Comparison of ENCODE assay signal across 8 mouse cellular contexts in the genomic region with DNA sequence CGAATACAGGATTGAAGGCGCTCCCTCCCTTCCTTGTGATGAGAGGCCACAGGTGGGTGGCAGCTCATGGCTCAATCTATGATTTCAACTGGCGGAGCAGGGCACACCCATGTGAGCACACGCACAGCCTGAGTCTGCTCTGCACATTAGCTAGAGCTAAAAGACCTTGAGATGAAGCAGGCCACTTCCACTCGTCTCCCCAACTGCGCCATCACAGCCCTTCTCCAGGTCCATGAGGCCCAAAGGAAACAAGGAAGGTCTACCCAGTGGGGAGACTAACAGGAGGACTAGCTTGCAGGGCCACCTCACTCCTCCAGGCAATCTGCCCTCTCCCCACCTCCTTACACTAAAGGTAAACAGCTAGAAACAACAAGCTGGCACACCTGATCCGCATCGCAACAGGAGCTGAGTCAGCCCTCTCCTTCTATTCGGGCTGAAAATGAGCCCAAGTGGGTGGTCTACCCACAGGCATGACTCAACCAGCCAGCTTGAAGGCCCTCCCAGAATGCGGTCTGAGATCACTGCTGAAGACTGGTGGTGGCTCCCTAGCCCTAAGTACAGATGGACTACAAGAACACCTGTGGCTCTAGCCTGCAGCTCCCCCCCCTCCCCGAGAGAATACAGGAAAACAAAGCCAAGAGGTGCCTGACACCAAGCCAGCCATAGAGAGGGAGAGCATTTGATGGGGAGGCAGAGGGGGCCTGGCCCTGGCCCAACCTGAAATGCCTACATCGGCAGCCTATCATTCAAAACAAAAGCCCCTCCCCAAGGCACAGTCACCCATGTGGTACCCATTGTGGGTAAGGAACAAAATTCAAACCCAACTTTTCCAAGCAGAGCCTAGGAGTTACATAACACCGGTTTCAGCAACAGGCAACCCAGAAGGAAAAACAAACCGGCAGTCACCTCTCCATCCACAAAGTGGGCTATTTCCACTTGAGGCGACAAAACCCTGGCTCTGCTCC. TPM values are rescaled to one million over a fixed set of nuclear protein-coding genes. Genes with fewer than 3 reads are reported as not detected.
DNase-seq lines count a peak whose midpoint lies in the region; ATAC-seq lines count a peak whose summit lies in the region.

No protein-coding gene starts in this region.

- peak overlapping the region; percentile 98 for H3K9ac ChIP-seq in hindbrain, embryonic 14.5 days
- peak overlapping the region; percentile 96 for H3K9ac ChIP-seq in midbrain, embryonic 12.5 days (replicated peaks)

- no peaks in the 10 kb centered on the region for H3K27me3 ChIP-seq in hindbrain, embryonic 14.5 days (ENCODE audit: control insufficient read depth, insufficient read depth, low read length)
- no peaks in the 10 kb centered on the region for H3K27me3 ChIP-seq in midbrain, embryonic 12.5 days

- H3K9me3 ChIP-seq in hindbrain, embryonic 14.5 days (ENCODE audit: control insufficient read depth, low read length): no peaks in the 10 kb centered on the region
- H3K9me3 ChIP-seq in midbrain, embryonic 12.5 days: no peaks in the 10 kb centered on the region

- no peak for ATAC-seq in hindbrain, embryonic 14.5 days (ENCODE audit: low FRiP score)
- ATAC-seq in midbrain, embryonic 12.5 days (ENCODE audit: low FRiP score, low read depth): no peak

- no peak overlapping the region for H3K27ac ChIP-seq in hindbrain, embryonic 14.5 days
- H3K27ac ChIP-seq in midbrain, embryonic 12.5 days (replicated peaks): no peak overlapping the region; the same call in 1 of the 2 replicates

- intact Hi-C loops in heart, postnatal 25 days (cut with DNase I): no loop called here

- peak overlapping the region; percentile 99 for H3K4me2 ChIP-seq in hindbrain, embryonic 14.5 days (replicated peaks)
- peak overlapping the region; percentile 99 for H3K4me2 ChIP-seq in midbrain, embryonic 12.5 days (replicated peaks)

- peak overlapping the region; percentile 97 for H3K4me3 ChIP-seq in hindbrain, embryonic 14.5 days (replicated peaks; ENCODE audit: low read length)
- H3K4me3 ChIP-seq in midbrain, embryonic 12.5 days: peak overlapping the region; percentile 97

- peaks cover 11% of the 10 kb centered on the region; the same call in 1 of the 2 replicates for H3K36me3 ChIP-seq in hindbrain, embryonic 14.5 days (replicated peaks; ENCODE audit: control insufficient read depth, insufficient read depth)
- H3K36me3 ChIP-seq in midbrain, embryonic 12.5 days: peaks cover 11% of the 10 kb centered on the region; the same call in 1 of the 2 replicates

- H3K4me1 ChIP-seq in hindbrain, embryonic 14.5 days (replicated peaks; ENCODE audit: control insufficient read depth, insufficient read depth, low read length): peaks cover 30% of the 10 kb centered on the region
- peaks cover 47% of the 10 kb centered on the region for H3K4me1 ChIP-seq in midbrain, embryonic 12.5 days

- WGBS in hindbrain, embryonic 14.5 days: 57% methylated on average over 15 of the region's 15 CpGs
- WGBS in midbrain, embryonic 12.5 days: 64% methylated on average over 15 of the region's 15 CpGs

- DNase-seq in heart, adult 11 months: peak; percentile 87
- DNase-seq in heart, postnatal 25 days (ENCODE audit: low spot score): no peak
- peak; percentile 26 for DNase-seq in thymus, postnatal 4 days
- DNase-seq in thymus, postnatal 10 days (ENCODE audit: low spot score in 2 of 2): no peak
- no peak for DNase-seq in hindbrain, embryonic 14.5 days (ENCODE audit: low spot score)
- no peak for DNase-seq in T-cell, adult 2 months (ENCODE audit: low spot score)
- no peak for DNase-seq in spleen, postnatal 4 days (ENCODE audit: low spot score in 2 of 2)

RNA-seq across cellular contexts. Expression of a gene that starts 1.8 kb away (rescaled TPM):
- total RNA-seq in heart, postnatal 25 days (2021): 10 to 100 TPM; 43.2 to 46.3 TPM
- polyA plus RNA-seq in hindbrain, embryonic 14.5 days (2014; fragmentation: Nextera tagmentation; extraction: Ambion mirVana): 17.3 and 17.9 TPM in 2 replicates
- 32.8 and 38.0 TPM in 2 replicates for polyA plus RNA-seq in midbrain, embryonic 12.5 days (2016; fragmentation: Nextera tagmentation; extraction: Ambion mirVana)

RNA-seq across cellular contexts. Expression of a gene that starts 21.7 kb away (rescaled TPM):
- total RNA-seq in heart, postnatal 25 days (2021): under 1 TPM in 1 of 2 experiments, not detected in 1; 0.21 TPM
- polyA plus RNA-seq in hindbrain, embryonic 14.5 days (2014; fragmentation: Nextera tagmentation; extraction: Ambion mirVana): 0.23 and 3.2 TPM in 2 replicates
- polyA plus RNA-seq in midbrain, embryonic 12.5 days (2016; fragmentation: Nextera tagmentation; extraction: Ambion mirVana): 3.7 and 4.5 TPM in 2 replicates

RNA-seq across cellular contexts. Expression of a gene that starts 22.0 kb away (rescaled TPM):
- 1 to 10 TPM; 6.1 to 7.0 TPM for total RNA-seq in heart, postnatal 25 days (2021)
- 0.10 and 0.27 TPM in 2 replicates for polyA plus RNA-seq in hindbrain, embryonic 14.5 days (2014; fragmentation: Nextera tagmentation; extraction: Ambion mirVana)
- 0.23 TPM in 1 of 2 replicates, not detected in the other for polyA plus RNA-seq in midbrain, embryonic 12.5 days (2016; fragmentation: Nextera tagmentation; extraction: Ambion mirVana)

RNA-seq across cellular contexts. Expression of a gene that starts 35.7 kb away (rescaled TPM):
- total RNA-seq in heart, postnatal 25 days (2021): under 1 TPM; 0.31 to 0.39 TPM
- polyA plus RNA-seq in hindbrain, embryonic 14.5 days (2014; fragmentation: Nextera tagmentation; extraction: Ambion mirVana): 42.9 TPM in 2 replicates
- polyA plus RNA-seq in midbrain, embryonic 12.5 days (2016; fragmentation: Nextera tagmentation; extraction: Ambion mirVana): 15.3 and 17.1 TPM in 2 replicates

RNA-seq across cellular contexts. Expression of a gene that starts 49.0 kb away (rescaled TPM):
- 100 to 1,000 TPM; 145 to 159 TPM for total RNA-seq in heart, postnatal 25 days (2021)
- polyA plus RNA-seq in hindbrain, embryonic 14.5 days (2014; fragmentation: Nextera tagmentation; extraction: Ambion mirVana): 256 and 288 TPM in 2 replicates
- polyA plus RNA-seq in midbrain, embryonic 12.5 days (2016; fragmentation: Nextera tagmentation; extraction: Ambion mirVana): 222 and 235 TPM in 2 replicates

Comparison
In these comparisons a context has a peak if more than half of its experiments do, and no peak if none do; other contexts are left out.
1. DNase-seq: peak in heart, adult 11 months (single experiment) and thymus, postnatal 4 days (single experiment); none in heart, postnatal 25 days (single experiment), thymus, postnatal 10 days (0 of 2), hindbrain, embryonic 14.5 days (single experiment), T-cell, adult 2 months (single experiment) and spleen, postnatal 4 days (0 of 2).